Mouse (Mus musculus): Measurements from ENCODE around the gene P2rx7.

- no peak for TF ChIP-seq GATA1 (IDR thresholded peaks at IDR 0.05; ENCODE audit: borderline replicate concordance, low read length)
- TF ChIP-seq FLI1 (IDR thresholded peaks at IDR 0.05; ENCODE audit: low read length) = no peak
These were observed 23.9 kb upstream of the P2rx7 start for GRCm38 (mm10) chr5:122619686-122620296.

All from megakaryocyte, embryonic 14.5 days (primary cell).